Mouse (Mus musculus) bone marrow, adult 2 months (tissue): ENCODE data around the gene Nme4. TPM values are rescaled to one million over a fixed set of nuclear protein-coding genes. Genes with fewer than 3 reads are reported as not detected.

Source experiments
- H3K27ac ChIP-seq: fragments of 200-500 bp; 2 replicates; pipeline ENCODE4 v1.5.1; 2012; ENCODE audit warnings: low read depth, mild to moderate bottlenecking, control low read depth, inconsistent platforms, low read length; ENCODE audit not compliant: control insufficient read depth, poor library complexity, insufficient read depth
- H3K4me1 ChIP-seq: fragments of 200-500 bp; 2 replicates; pipeline ENCODE4 v1.6.1; 2011; ENCODE audit warnings: low read length; ENCODE audit not compliant: control insufficient read depth, insufficient read depth
- H3K4me3 ChIP-seq: fragments of 200-500 bp; replicated peaks from 2 replicates; pipeline ENCODE3; 2011; ENCODE audit warnings: mild to moderate bottlenecking, low read depth, low read length, control low read depth; ENCODE audit not compliant: control insufficient read depth
- CTCF ChIP-seq: fragments of 200-500 bp; IDR thresholded peaks from 2 replicates; pipeline ENCODE4 v1.5.1; 2011; ENCODE audit warnings: low read length, control low read depth; ENCODE audit not compliant: control insufficient read depth, insufficient read depth
- POLR2A ChIP-seq: fragments of 200-500 bp; IDR thresholded peaks from 2 replicates; pipeline ENCODE4 v1.6.1; 2011; ENCODE audit warnings: low read depth, mild to moderate bottlenecking, control low read depth, low read length, borderline replicate concordance; ENCODE audit not compliant: control insufficient read depth
- WGBS: fragments of 180-500 bp; shearing (Covaris S2); methylation state at CpG from one replicate; pipeline ENCODE4 v1.1.7; 2018; 5-methylcytosine and 5-hydroxymethylcytosine counted together
- polyA plus RNA-seq: library from polyadenylated mRNA; stranded (reverse); fragments of >200 nt; gene quantifications from 2 replicates; pipeline ENCODE4 v1.2.4, GENCODE M21; 2011; ENCODE audit warnings: low replicate concordance; ENCODE audit not compliant: missing spikeins, insufficient read depth, insufficient read length

Gene Nme4
- polyA plus RNA-seq, 1 experiment = 20.4 TPM

GRCm38 (mm10) chr17:26087059-26087564 is 8.3 kb downstream of the Nme4 start:
- TF ChIP-seq CTCF (no peak), POLR2A (no peak)
- Histone ChIP-seq H3K4me3 (no peak overlapping the region), H3K4me1 (no peaks in the 10 kb centered on the region), H3K27ac (no peak overlapping the region)
- 87% methylated on average over 9 of the region's 9 CpGs for WGBS

- H3K4me3 ChIP-seq = no peak overlapping the region
- H3K27ac ChIP-seq = no peak overlapping the region
- no peaks in the 10 kb centered on the region for H3K4me1 ChIP-seq
- WGBS = 41% methylated on average over 2 of the region's 2 CpGs
- TF ChIP-seq CTCF (no peak), POLR2A (no peak)
Observed at GRCm38 (mm10) chr17:26080867-26081266, 14.5 kb downstream of the Nme4 start.

GRCm38 (mm10) chr17:26078851-26079250 is 16.6 kb downstream of the Nme4 start:
- H3K4me3 ChIP-seq = no peak overlapping the region
- WGBS = 72% methylated on average over 2 of the region's 2 CpGs
- H3K27ac ChIP-seq = no peak overlapping the region
- no peak for TF ChIP-seq POLR2A
- no peaks in the 10 kb centered on the region; the same call in 1 of the 2 replicates for H3K4me1 ChIP-seq

- TF ChIP-seq POLR2A (no peak), CTCF (no peak)
- 70% methylated on average over 3 of the region's 3 CpGs for WGBS
- Histone ChIP-seq H3K4me3 (no peak overlapping the region), H3K4me1 (no peaks in the 10 kb centered on the region; the same call in 1 of the 2 replicates), H3K27ac (no peak overlapping the region)
Observed at GRCm38 (mm10) chr17:26075246-26075645, 20.2 kb downstream of the Nme4 start.

- no peak overlapping the region for H3K4me3 ChIP-seq
Observed at GRCm38 (mm10) chr17:26070136-26070535, 25.3 kb downstream of the Nme4 start.

GRCm38 (mm10) chr17:26068831-26069739 is 26.3 kb downstream of the Nme4 start, which contains the start of gene Rab11fip3:
Rab11fip3 (minus strand) TSS chr17:26069555.
- no peaks in the 10 kb centered on the region; the same call in 1 of the 2 replicates for H3K4me1 ChIP-seq
- TF ChIP-seq POLR2A (no peak), CTCF (no peak)
- WGBS = under 1% methylated on average over 94 of the region's 94 CpGs
- H3K27ac ChIP-seq = peak within 1 kb of the TSS; percentile 17; the same call in 1 of the 2 replicates
- H3K4me3 ChIP-seq = peak within 1 kb of the TSS; percentile 83

More at GRCm38 (mm10) chr17:26070136-26070535, 25.3 kb downstream of the Nme4 start:
- H3K27ac ChIP-seq = no peak overlapping the region
- WGBS = 18% methylated on average over 6 of the region's 6 CpGs
- TF ChIP-seq POLR2A (no peak), CTCF (no peak)
- H3K4me1 ChIP-seq = no peaks in the 10 kb centered on the region; the same call in 1 of the 2 replicates

- no peak overlapping the region for H3K4me3 ChIP-seq
- 10% methylated on average over 44 of the region's 44 CpGs for WGBS
- H3K27ac ChIP-seq = no peak overlapping the region; the same call in 1 of the 2 replicates
- no peak for TF ChIP-seq POLR2A
- TF ChIP-seq CTCF = no peak
- H3K4me1 ChIP-seq = no peaks in the 10 kb centered on the region; the same call in 1 of the 2 replicates
Observed at GRCm38 (mm10) chr17:26068024-26068830, 27.2 kb downstream of the Nme4 start.

GRCm38 (mm10) chr17:26066488-26067020 is 28.8 kb downstream of the Nme4 start:
- 78% methylated on average over 7 of the region's 7 CpGs for WGBS
- TF ChIP-seq POLR2A (no peak), CTCF (no peak)
- H3K4me1 ChIP-seq = no peaks in the 10 kb centered on the region; the same call in 1 of the 2 replicates
- H3K27ac ChIP-seq = no peak overlapping the region
- no peak overlapping the region for H3K4me3 ChIP-seq
